Mouse (Mus musculus) intestine, postnatal 0 days (tissue): ENCODE measurements at regions not wholly inside any gene's neighbourhood (a gene's known extent, or its start where the extent isn't known, plus 50 kb on each side); places are given as distances from the start of the nearest gene placed in this dataset.

Experiments used
- ATAC-seq: fragments of 200-750 bp; cut with Nextera tagmentation; 2 replicates; pipeline ENCODE4 v1.8.0; 2017; ENCODE audit warnings: mild to moderate bottlenecking, moderate TSS enrichment, moderate library complexity
- H3K27ac ChIP-seq: fragments of 300-500 bp; sonication (generic); 2 replicates; pipeline ENCODE4 v1.5.1; 2014; ENCODE audit warnings: mild to moderate bottlenecking, low read depth, low read length, moderate library complexity
- H3K27me3 ChIP-seq: fragments of 300-500 bp; sonication (generic); replicated peaks from 2 replicates; pipeline ENCODE4 v1.6.1; 2014; ENCODE audit warnings: low read length, mixed read lengths; ENCODE audit not compliant: control insufficient read depth, insufficient read depth
- H3K36me3 ChIP-seq: fragments of 300-500 bp; sonication (generic); 2 replicates; pipeline ENCODE4 v1.6.1; 2014; ENCODE audit warnings: mild to moderate bottlenecking, moderate library complexity; ENCODE audit not compliant: control insufficient read depth, insufficient read depth
- H3K4me1 ChIP-seq: fragments of 300-500 bp; sonication (generic); replicated peaks from 2 replicates; pipeline ENCODE4 v1.6.1; 2014; ENCODE audit warnings: antibody characterized with exemption, low read length, mixed read lengths; ENCODE audit not compliant: control insufficient read depth, insufficient read depth
- H3K4me2 ChIP-seq: fragments of 300-500 bp; sonication (generic); replicated peaks from 2 replicates; pipeline ENCODE4 v1.6.1; 2014; ENCODE audit warnings: low read depth, mild to moderate bottlenecking, moderate library complexity
- H3K4me3 ChIP-seq: fragments of 300-500 bp; sonication (generic); 2 replicates; pipeline ENCODE4 v1.5.1; 2014; ENCODE audit warnings: low read depth, low read length
- H3K9ac ChIP-seq: fragments of 300-500 bp; sonication (generic); 2 replicates; pipeline ENCODE4 v1.6.1; 2014; ENCODE audit warnings: mild to moderate bottlenecking, low read depth, low read length
- H3K9me3 ChIP-seq: fragments of 300-500 bp; sonication (generic); 2 replicates; pipeline ENCODE4 v1.6.1; 2016; ENCODE audit warnings: mixed run types; ENCODE audit not compliant: control insufficient read depth
- CTCF ChIP-seq: sonication (generic); IDR thresholded peaks from 2 replicates; pipeline ENCODE4 v1.5.1; 2016; ENCODE audit warnings: low read depth, mild to moderate bottlenecking, control low read depth, antibody characterized with exemption, moderate library complexity
- WGBS: fragments of 180-500 bp; shearing (Covaris S2); extraction: QIAGEN DNeasy Blood & Tissue Kit; methylation state at CpG from one replicate; pipeline ENCODE4 v1.1.7; 2014; 5-methylcytosine and 5-hydroxymethylcytosine counted together

GRCm38 (mm10) chr12:52390242-52390641, 113.5 kb upstream of the Arhgap5 start:
- ATAC-seq, result no peak
- TF ChIP-seq CTCF, result no peak
- H3K4me1 ChIP-seq, result no peaks in the 10 kb centered on the region
- 54% methylated on average over 4 of the region's 4 CpGs for WGBS
- no peaks in the 10 kb centered on the region for H3K36me3 ChIP-seq
- H3K9me3 ChIP-seq, result no peaks in the 10 kb centered on the region
- H3K4me3 ChIP-seq, result no peak overlapping the region
- H3K4me2 ChIP-seq, result no peak overlapping the region
- H3K27me3 ChIP-seq, result no peaks in the 10 kb centered on the region
- no peak overlapping the region for H3K27ac ChIP-seq
- H3K9ac ChIP-seq, result no peak overlapping the region

DNA sequence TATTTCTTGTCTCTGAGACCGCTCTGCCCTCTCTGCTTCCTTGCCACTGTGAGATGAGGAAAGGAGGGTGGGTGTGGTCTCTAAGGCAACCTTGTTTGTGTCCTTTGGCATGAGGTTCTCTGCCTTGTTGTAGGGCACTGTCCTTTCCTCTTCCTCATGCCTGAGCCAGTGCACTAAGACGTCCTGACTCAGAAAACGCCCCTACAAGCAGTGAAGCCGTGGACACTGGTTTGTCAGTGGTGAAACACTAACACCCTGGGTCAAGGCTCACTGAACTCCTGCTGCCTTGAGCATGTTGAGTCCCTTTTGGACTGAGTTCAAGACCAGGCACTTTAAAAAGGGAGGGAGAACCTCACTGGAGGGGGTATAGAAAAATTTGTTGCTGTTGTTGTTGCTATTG, 111.1 kb upstream of the Arhgap5 start:
- Histone ChIP-seq H3K36me3 (no peaks in the 10 kb centered on the region), H3K9me3 (no peaks in the 10 kb centered on the region), H3K27me3 (no peaks in the 10 kb centered on the region), H3K4me2 (no peak overlapping the region), H3K9ac (no peak overlapping the region), H3K4me3 (no peak overlapping the region), H3K4me1 (no peaks in the 10 kb centered on the region), H3K27ac (no peak overlapping the region)
- ATAC-seq, result no peak
- WGBS, result 60% methylated on average over 4 of the region's 4 CpGs
- no peak for TF ChIP-seq CTCF

DNA sequence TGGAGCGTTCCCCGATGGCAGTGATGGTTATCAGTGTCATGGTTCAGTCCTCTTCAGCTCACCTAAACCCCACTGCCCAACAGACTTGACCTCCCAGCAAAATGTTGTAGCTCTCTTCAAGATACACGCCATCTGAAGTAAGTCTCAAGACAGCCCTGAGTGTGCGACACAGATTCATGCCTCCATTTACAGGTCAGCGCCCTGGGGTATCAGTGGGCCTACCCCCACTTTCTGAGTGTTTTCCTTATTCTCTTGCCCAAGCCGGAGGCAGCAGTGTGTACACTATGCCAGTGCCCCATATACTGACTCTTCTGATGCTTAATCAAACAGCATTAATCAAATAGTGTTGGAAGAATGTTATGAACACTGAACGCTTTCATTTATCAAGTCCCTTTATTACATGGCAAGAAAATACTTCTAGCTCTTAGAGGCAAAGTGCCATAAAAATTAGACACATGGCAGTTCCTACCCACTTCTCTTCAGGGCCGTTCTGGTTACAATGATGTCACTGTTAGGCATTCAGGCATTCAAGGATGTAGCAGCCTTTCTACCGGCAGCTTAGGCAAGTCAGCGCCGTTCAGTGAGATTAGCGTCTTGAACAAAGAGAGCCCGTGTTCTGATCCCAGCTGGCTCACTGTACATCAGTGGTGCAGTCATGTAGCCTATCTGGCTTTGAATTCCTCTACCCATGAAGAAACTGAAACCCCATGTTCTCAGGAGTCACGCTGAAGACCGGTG, 109.6 kb upstream of the Arhgap5 start:
- Histone ChIP-seq H3K4me2 (no peak overlapping the region), H3K4me3 (no peak overlapping the region), H3K4me1 (0 out of 2 replicates have a peak, but pooled peaks cover 5% of the 10 kb centered on the region), H3K27me3 (no peaks in the 10 kb centered on the region), H3K36me3 (no peaks in the 10 kb centered on the region), H3K27ac (no peak overlapping the region), H3K9me3 (no peaks in the 10 kb centered on the region), H3K9ac (no peak overlapping the region)
- TF ChIP-seq CTCF, result no peak
- 65% methylated on average over 15 of the region's 15 CpGs for WGBS
- no peak for ATAC-seq

GRCm38 (mm10) chr12:52394719-52395062, 109.1 kb upstream of the Arhgap5 start:
- ATAC-seq, result no peak
- H3K4me1 ChIP-seq, result 0 out of 2 replicates have a peak, but pooled peaks cover 5% of the 10 kb centered on the region
- H3K27me3 ChIP-seq, result no peaks in the 10 kb centered on the region
- no peak overlapping the region for H3K4me3 ChIP-seq
- no peaks in the 10 kb centered on the region for H3K9me3 ChIP-seq
- H3K36me3 ChIP-seq, result no peaks in the 10 kb centered on the region
- no peak overlapping the region for H3K4me2 ChIP-seq
- H3K9ac ChIP-seq, result no peak overlapping the region
- TF ChIP-seq CTCF, result no peak
- no peak overlapping the region for H3K27ac ChIP-seq
- 89% methylated on average over 3 of the region's 3 CpGs for WGBS

- TF ChIP-seq CTCF, result no peak
Measured at GRCm38 (mm10) chr12:52395111-52395510, 108.7 kb upstream of the Arhgap5 start.

GRCm38 (mm10) chr12:52396178-52396841, 107.5 kb upstream of the Arhgap5 start:
- Histone ChIP-seq H3K4me3 (no peak overlapping the region), H3K27ac (no peak overlapping the region), H3K9me3 (no peaks in the 10 kb centered on the region), H3K27me3 (no peaks in the 10 kb centered on the region), H3K4me2 (no peak overlapping the region), H3K36me3 (no peaks in the 10 kb centered on the region), H3K9ac (no peak overlapping the region), H3K4me1 (0 out of 2 replicates have a peak, but pooled peaks cover 5% of the 10 kb centered on the region)
- WGBS, result 53% methylated on average over 14 of the region's 14 CpGs
- ATAC-seq, result no peak
- no peak for TF ChIP-seq CTCF

More at GRCm38 (mm10) chr12:52395111-52395510, 108.7 kb upstream of the Arhgap5 start:
- 69% methylated on average over 4 of the region's 4 CpGs for WGBS
- Histone ChIP-seq H3K27me3 (no peaks in the 10 kb centered on the region), H3K27ac (no peak overlapping the region), H3K4me1 (0 out of 2 replicates have a peak, but pooled peaks cover 5% of the 10 kb centered on the region), H3K36me3 (no peaks in the 10 kb centered on the region), H3K4me3 (no peak overlapping the region), H3K9me3 (no peaks in the 10 kb centered on the region), H3K9ac (no peak overlapping the region), H3K4me2 (no peak overlapping the region)
- no peak for ATAC-seq
